Mouse (Mus musculus) midbrain, embryonic 12.5 days (tissue): ENCODE measurements around the gene Arid3a. TPM values are rescaled to one million over a fixed set of nuclear protein-coding genes. Genes with fewer than 3 reads are reported as not detected.
"Not testable (repeated sequence)": the region's sequence is repeated elsewhere in the genome, so short reads cannot be mapped to it uniquely, and the experiment has no call there.

Source experiments
- ATAC-seq: fragments of 200-750 bp; cut with Nextera tagmentation; 2 replicates; pipeline ENCODE4 v1.8.0; 2017; ENCODE audit warnings: low read depth, moderate TSS enrichment, moderate library complexity; ENCODE audit not compliant: low FRiP score
- H3K27ac ChIP-seq: fragments of 300-500 bp; sonication (generic); replicated peaks from 2 replicates; pipeline ENCODE4 v1.5.1; 2016; ENCODE audit warnings: mild to moderate bottlenecking
- H3K27me3 ChIP-seq: fragments of 300-500 bp; sonication (generic); 2 replicates; pipeline ENCODE4 v1.6.1; 2016; ENCODE audit warnings: mild to moderate bottlenecking
- H3K36me3 ChIP-seq: fragments of 300-500 bp; sonication (generic); 2 replicates; pipeline ENCODE4 v1.6.1; 2016
- H3K4me1 ChIP-seq: fragments of 300-500 bp; sonication (generic); 2 replicates; pipeline ENCODE4 v1.6.1; 2016
- H3K4me2 ChIP-seq: fragments of 300-500 bp; sonication (generic); replicated peaks from 2 replicates; pipeline ENCODE4 v1.6.1; 2016; ENCODE audit warnings: mild to moderate bottlenecking, moderate library complexity
- H3K4me3 ChIP-seq: fragments of 300-500 bp; sonication (generic); 2 replicates; pipeline ENCODE4 v1.5.1; 2016; ENCODE audit warnings: mild to moderate bottlenecking
- H3K9ac ChIP-seq: fragments of 300-500 bp; sonication (generic); replicated peaks from 2 replicates; pipeline ENCODE4 v1.6.1; 2016; ENCODE audit warnings: mild to moderate bottlenecking, moderate library complexity
- H3K9me3 ChIP-seq: fragments of 300-500 bp; sonication (generic); 2 replicates; pipeline ENCODE4 v1.6.1; 2016; ENCODE audit warnings: mild to moderate bottlenecking
- WGBS: fragments of 180-500 bp; shearing (Covaris S2); methylation state at CpG from one replicate; pipeline ENCODE4 v1.1.7; 2016; 5-methylcytosine and 5-hydroxymethylcytosine counted together
- polyA plus RNA-seq: library from polyadenylated mRNA; unstranded; fragments of >200 nt; fragmentation: Nextera tagmentation; extraction: Ambion mirVana; gene quantifications from 2 replicates; pipeline ENCODE4 v1.2.1, GENCODE M21; 2016

Arid3a gene
- polyA plus RNA-seq, 1 experiment from 2014 or later = 5.6 TPM

- Histone ChIP-seq H3K9ac (no peak within 1 kb of the TSS), H3K27me3 (peaks cover 26% of the 10 kb centered on the region; the same call in 1 of the 2 replicates), H3K4me1 (no peaks in the 10 kb centered on the region), H3K36me3 (peaks cover 13% of the 10 kb centered on the region), H3K4me3 (no peak within 1 kb of the TSS), H3K4me2 (no peak within 1 kb of the TSS), H3K27ac (no peak within 1 kb of the TSS), H3K9me3 (no peaks in the 10 kb centered on the region)
- no peak for ATAC-seq
- WGBS = 39% methylated on average over 5 of the region's 5 CpGs
Observed at GRCm38 (mm10) chr10:79890670-79891069, 36.2 kb upstream of the Arid3a start, which contains the start of gene Cfd. Gene Cfd, plus strand, starts transcription at chr10:79890853.

GRCm38 (mm10) chr10:79892451-79893118, 34.3 kb upstream of the Arid3a start:
- H3K27me3 ChIP-seq = peaks cover 27% of the 10 kb centered on the region; the same call in 1 of the 2 replicates
- peak; percentile 47; the same call in 1 of the 2 replicates for ATAC-seq
- not testable (repeated sequence) for H3K9me3 ChIP-seq, H3K4me2 ChIP-seq, H3K27ac ChIP-seq, H3K4me3 ChIP-seq, H3K4me1 ChIP-seq, H3K9ac ChIP-seq
- WGBS = 44% methylated on average over 22 of the region's 22 CpGs
- peaks cover 32% of the 10 kb centered on the region for H3K36me3 ChIP-seq

GRCm38 (mm10) chr10:79896306-79896705, 30.5 kb upstream of the Arid3a start:
- H3K9ac ChIP-seq = no peak overlapping the region
- H3K27me3 ChIP-seq = peaks cover 37% of the 10 kb centered on the region
- no peaks in the 10 kb centered on the region for H3K9me3 ChIP-seq
- no peak overlapping the region for H3K4me2 ChIP-seq
- no peak overlapping the region for H3K27ac ChIP-seq
- peaks cover 51% of the 10 kb centered on the region for H3K36me3 ChIP-seq
- no peak overlapping the region for H3K4me3 ChIP-seq
- WGBS = 93% methylated on average over 16 of the region's 16 CpGs
- peaks cover 9% of the 10 kb centered on the region for H3K4me1 ChIP-seq
- no peak for ATAC-seq

- Histone ChIP-seq H3K4me3 (no peak overlapping the region), H3K4me1 (peaks cover 14% of the 10 kb centered on the region), H3K27ac (no peak overlapping the region), H3K4me2 (no peak overlapping the region), H3K9me3 (no peaks in the 10 kb centered on the region), H3K36me3 (peaks cover 51% of the 10 kb centered on the region), H3K27me3 (peaks cover 32% of the 10 kb centered on the region), H3K9ac (no peak overlapping the region)
- 89% methylated on average over 13 of the region's 13 CpGs for WGBS
- ATAC-seq = no peak
Observed at GRCm38 (mm10) chr10:79896814-79897213, 30.0 kb upstream of the Arid3a start.

- 56% methylated on average over 20 of the region's 20 CpGs for WGBS
- H3K9ac ChIP-seq = no peak overlapping the region
- H3K36me3 ChIP-seq = peaks cover 52% of the 10 kb centered on the region
- H3K4me2 ChIP-seq = no peak overlapping the region
- peaks cover 32% of the 10 kb centered on the region for H3K27me3 ChIP-seq
- H3K4me1 ChIP-seq = peaks cover 14% of the 10 kb centered on the region
- no peak overlapping the region for H3K27ac ChIP-seq
- ATAC-seq = no peak
- no peaks in the 10 kb centered on the region for H3K9me3 ChIP-seq
- no peak overlapping the region for H3K4me3 ChIP-seq
Observed at GRCm38 (mm10) chr10:79897316-79898245, 29.3 kb upstream of the Arid3a start.

- no peaks in the 10 kb centered on the region for H3K9me3 ChIP-seq
- H3K4me3 ChIP-seq = no peak overlapping the region
- peaks cover 39% of the 10 kb centered on the region for H3K27me3 ChIP-seq
- WGBS = 0% methylated on average over 2 of the region's 2 CpGs
- H3K27ac ChIP-seq = peak overlapping the region; percentile 63
- H3K4me2 ChIP-seq = no peak overlapping the region
- H3K4me1 ChIP-seq = peaks cover 14% of the 10 kb centered on the region
- no peak overlapping the region for H3K9ac ChIP-seq
- H3K36me3 ChIP-seq = peaks cover 62% of the 10 kb centered on the region
- peak; percentile 52 for ATAC-seq
Observed at GRCm38 (mm10) chr10:79900951-79901410, 25.9 kb upstream of the Arid3a start.

GRCm38 (mm10) chr10:79906712-79907111, 20.1 kb upstream of the Arid3a start:
- H3K4me1 ChIP-seq = peaks cover 10% of the 10 kb centered on the region
- peaks cover 13% of the 10 kb centered on the region for H3K27me3 ChIP-seq
- H3K9ac ChIP-seq = no peak overlapping the region
- peaks cover 53% of the 10 kb centered on the region for H3K36me3 ChIP-seq
- no peak overlapping the region for H3K27ac ChIP-seq
- no peak overlapping the region for H3K4me3 ChIP-seq
- no peak overlapping the region for H3K4me2 ChIP-seq
- ATAC-seq = no peak
- WGBS = 91% methylated on average over 9 of the region's 9 CpGs
- no peaks in the 10 kb centered on the region for H3K9me3 ChIP-seq

GRCm38 (mm10) chr10:79907415-79907814, 19.4 kb upstream of the Arid3a start:
- H3K27ac ChIP-seq = no peak overlapping the region
- no peak for ATAC-seq
- 98% methylated on average over 10 of the region's 10 CpGs for WGBS
- peaks cover 61% of the 10 kb centered on the region for H3K36me3 ChIP-seq
- no peak overlapping the region for H3K4me3 ChIP-seq
- H3K9ac ChIP-seq = no peak overlapping the region
- peaks cover 9% of the 10 kb centered on the region for H3K4me1 ChIP-seq
- H3K4me2 ChIP-seq = no peak overlapping the region
- no peaks in the 10 kb centered on the region for H3K9me3 ChIP-seq
- H3K27me3 ChIP-seq = peaks cover 9% of the 10 kb centered on the region

- ATAC-seq = peak; percentile 93
- Histone ChIP-seq H3K27me3 (no peaks in the 10 kb centered on the region), H3K9me3 (no peaks in the 10 kb centered on the region), H3K4me2 (peak within 1 kb of the TSS; percentile 46), H3K4me3 (peak within 1 kb of the TSS; percentile 64), H3K4me1 (peaks cover 9% of the 10 kb centered on the region), H3K36me3 (peaks cover 57% of the 10 kb centered on the region), H3K27ac (peak within 1 kb of the TSS; percentile 98), H3K9ac (peak within 1 kb of the TSS; percentile 73)
- WGBS = 2% methylated on average over 52 of the region's 52 CpGs
Observed at GRCm38 (mm10) chr10:79908167-79909091, 18.4 kb upstream of the Arid3a start, which contains the start of gene Med16. Gene Med16, minus strand, starts transcription at chr10:79908923.

GRCm38 (mm10) chr10:79909092-79909922, 17.5 kb upstream of the Arid3a start:
- peak overlapping the region; percentile 76 for H3K27ac ChIP-seq

More at GRCm38 (mm10) chr10:79909092-79909922, 17.5 kb upstream of the Arid3a start:
- H3K4me1 ChIP-seq = peaks cover 15% of the 10 kb centered on the region
- H3K27me3 ChIP-seq = no peaks in the 10 kb centered on the region
- H3K9ac ChIP-seq = 0 out of 2 replicates have a peak overlapping the region, but pooled peaks have one; percentile 31
- no peak; the same call in 1 of the 2 replicates for ATAC-seq
- peaks cover 51% of the 10 kb centered on the region for H3K36me3 ChIP-seq
- peak overlapping the region; percentile 12; the same call in 1 of the 2 replicates for H3K4me3 ChIP-seq
- no peaks in the 10 kb centered on the region for H3K9me3 ChIP-seq
- H3K4me2 ChIP-seq = peak overlapping the region; percentile 35
- 26% methylated on average over 14 of the region's 14 CpGs for WGBS
